Mouse (Mus musculus) neutrophil, adult 5-6 weeks (primary cell): Measurements from ENCODE around the gene Dnah7c. TPM values are rescaled to one million over a fixed set of nuclear protein-coding genes. Genes with fewer than 3 reads are reported as not detected.
"Not testable (repeated sequence)": the region's sequence is repeated elsewhere in the genome, so short reads cannot be mapped to it uniquely, and the experiment has no call there.

Source experiments
- ATAC-seq: fragments of 151-379, 151-347 bp; 2 replicates; pipeline ENCODE4 v1.8.0; 2017; ENCODE audit warnings: mild to moderate bottlenecking, moderate TSS enrichment; ENCODE audit not compliant: insufficient number of reproducible peaks, poor library complexity, low FRiP score, severe bottlenecking; ENCODE audit errors: extremely low read depth
- total RNA-seq: library from RNA; stranded (forward); fragments of 200-1000 nt; gene quantifications from 2 replicates; pipeline ENCODE4 v1.2.3, GENCODE M21; 2017

Dnah7c gene
- total RNA-seq, 1 experiment from 2014 or later, result not detected

- ATAC-seq, result not testable (repeated sequence)
Measured at GRCm38 (mm10) chr1:46724810-46725209, 299.4 kb downstream of the Dnah7c start.

GRCm38 (mm10) chr1:46725266-46725665, 299.9 kb downstream of the Dnah7c start:
- ATAC-seq, result no peak

GRCm38 (mm10) chr1:46725719-46726118, 300.3 kb downstream of the Dnah7c start:
- ATAC-seq, result not testable (repeated sequence)

- not testable (repeated sequence) for ATAC-seq
Measured at GRCm38 (mm10) chr1:46729731-46730130, 304.3 kb downstream of the Dnah7c start.

DNA sequence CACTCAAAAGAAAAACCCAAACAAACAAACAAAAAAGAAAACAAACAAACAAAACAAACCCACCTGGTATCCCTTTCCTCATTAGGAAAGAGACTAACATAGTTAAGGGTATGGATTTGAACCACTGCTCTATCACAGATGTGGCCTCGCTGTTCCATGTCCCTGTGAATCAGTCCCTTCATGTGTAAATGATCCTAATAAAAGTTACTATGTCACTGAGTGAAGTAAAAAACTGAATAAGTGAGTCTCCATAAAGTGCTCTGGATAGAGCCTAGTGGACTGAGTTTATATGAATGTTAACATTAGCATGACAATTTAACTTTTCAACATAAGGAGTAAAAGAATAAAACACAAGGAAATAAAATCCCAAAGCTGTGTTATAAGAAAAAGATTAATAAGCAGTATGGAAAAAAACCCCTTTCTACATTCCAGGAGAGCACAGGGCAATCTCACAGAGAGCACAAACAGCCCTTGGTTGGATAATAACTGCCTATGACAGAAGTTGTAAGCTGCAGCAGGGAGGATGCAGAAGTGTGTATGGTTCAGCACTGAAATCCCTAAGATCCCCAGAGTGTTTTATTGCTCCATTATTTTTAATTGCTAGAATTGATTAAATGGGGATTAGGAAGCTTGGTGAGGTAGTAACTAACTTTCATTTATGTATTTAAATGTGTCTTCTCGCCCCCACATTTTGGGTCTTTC, 308.2 kb downstream of the Dnah7c start:
- not testable (repeated sequence) for ATAC-seq

- not testable (repeated sequence) for ATAC-seq
Measured at GRCm38 (mm10) chr1:46734455-46734854, 309.1 kb downstream of the Dnah7c start.

DNA sequence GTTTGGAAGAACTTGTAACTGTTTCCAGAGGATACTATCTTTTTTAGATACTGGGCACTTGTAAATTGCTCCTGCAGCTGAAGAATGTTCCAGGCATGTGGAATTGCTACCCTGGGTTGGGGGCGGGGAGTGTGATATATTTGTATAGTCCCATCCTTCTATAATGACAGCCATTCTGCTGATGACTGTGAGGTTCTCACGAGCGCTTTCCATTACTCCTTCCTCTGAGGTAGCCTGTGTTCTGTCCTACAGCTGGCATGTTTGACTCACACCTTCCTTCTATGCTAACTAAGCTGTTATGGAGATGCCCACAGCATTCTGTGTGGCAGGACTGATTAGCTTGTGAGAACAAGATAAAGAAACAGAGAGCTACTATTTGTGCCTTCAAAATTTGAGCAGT, 339.2 kb downstream of the Dnah7c start:
- not testable (repeated sequence) for ATAC-seq

DNA sequence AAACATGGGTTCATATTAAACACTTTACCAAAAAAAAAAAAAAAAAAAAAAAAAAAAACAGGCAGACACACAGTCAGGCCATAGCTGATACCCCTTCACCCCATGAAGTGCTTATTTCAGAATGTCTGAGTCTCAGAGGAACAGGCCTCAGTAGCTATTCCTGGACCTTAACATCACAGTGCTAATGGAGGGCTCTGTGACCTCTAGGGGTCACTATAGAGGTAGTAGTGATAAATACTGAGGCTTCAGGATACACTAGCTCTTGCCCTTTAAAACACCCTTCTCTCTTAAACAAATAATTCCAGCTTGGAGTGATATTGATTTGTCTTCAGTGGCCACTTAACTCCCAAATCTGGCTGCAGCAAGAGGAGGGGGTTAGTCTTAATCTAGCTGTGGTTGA, 343.9 kb downstream of the Dnah7c start:
- ATAC-seq, result not testable (repeated sequence)

DNA sequence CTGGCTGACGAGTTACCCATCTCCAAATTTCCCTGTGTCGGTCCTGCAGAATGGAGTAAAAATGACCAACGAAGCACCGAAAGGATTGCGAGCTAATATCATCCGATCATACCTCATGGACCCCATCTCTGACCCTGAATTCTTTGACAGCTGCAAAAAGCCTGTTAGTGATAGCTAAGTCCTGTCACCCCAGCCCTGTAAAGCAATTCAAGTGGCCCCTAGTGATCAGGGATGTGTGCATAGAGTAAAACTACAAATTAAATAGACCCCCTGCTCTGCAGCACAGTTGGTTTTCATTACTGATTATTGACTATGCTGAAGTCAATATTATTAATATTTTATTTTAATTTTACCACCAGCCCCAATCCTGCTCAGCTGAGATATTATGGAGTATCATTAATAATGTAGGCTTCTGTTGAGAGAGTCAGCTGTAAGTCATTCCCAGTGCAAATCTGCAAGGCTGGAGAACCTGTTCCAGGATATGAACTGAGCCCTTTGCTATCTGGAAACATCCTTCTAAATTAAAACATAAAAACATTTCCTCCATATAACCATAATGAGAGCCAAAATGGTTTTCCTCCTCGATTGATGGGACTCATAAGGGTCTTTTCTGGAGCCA, 344.8 kb downstream of the Dnah7c start:
- ATAC-seq, result not testable (repeated sequence)

GRCm38 (mm10) chr1:46782227-46782626, 356.8 kb downstream of the Dnah7c start:
- not testable (repeated sequence) for ATAC-seq

DNA sequence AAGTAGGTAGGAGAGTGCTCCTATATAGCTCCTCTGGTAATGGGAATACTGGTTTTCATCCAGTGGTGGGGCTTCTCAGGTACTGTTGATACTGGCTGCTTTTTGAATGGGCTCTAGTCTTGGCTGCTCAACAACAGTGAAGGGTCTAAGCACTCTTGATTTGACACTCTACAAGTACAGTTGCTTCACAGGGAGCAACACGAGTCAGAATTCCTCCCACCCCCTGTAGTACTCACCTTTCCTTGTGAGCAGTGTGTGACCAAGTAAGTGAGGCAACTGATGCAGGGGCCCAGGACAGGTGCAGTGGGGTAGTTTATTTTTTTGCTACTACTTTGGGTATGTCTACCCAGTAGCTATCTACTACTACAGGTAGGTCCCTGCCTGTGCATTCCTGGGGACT, 379.7 kb downstream of the Dnah7c start:
- ATAC-seq, result no peak

DNA sequence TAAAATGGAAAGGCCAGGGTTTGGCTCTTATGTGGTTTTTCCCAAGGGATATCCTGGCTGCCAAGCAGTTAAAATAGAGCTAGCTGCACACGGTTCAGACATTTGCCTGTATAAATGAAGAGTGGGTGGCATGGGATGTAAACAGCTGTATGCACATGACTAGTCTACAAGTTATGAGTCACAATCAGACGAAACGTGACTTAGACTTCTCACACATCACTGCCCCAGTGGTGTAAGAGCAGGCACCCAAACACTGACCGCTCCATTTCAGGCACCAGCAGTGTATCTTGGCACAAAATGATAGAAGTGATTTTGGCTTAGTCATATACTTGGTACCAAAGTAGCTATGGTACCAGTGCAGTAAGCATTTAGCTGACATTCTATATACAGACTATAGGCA, 383.2 kb downstream of the Dnah7c start:
- ATAC-seq, result not testable (repeated sequence)

DNA sequence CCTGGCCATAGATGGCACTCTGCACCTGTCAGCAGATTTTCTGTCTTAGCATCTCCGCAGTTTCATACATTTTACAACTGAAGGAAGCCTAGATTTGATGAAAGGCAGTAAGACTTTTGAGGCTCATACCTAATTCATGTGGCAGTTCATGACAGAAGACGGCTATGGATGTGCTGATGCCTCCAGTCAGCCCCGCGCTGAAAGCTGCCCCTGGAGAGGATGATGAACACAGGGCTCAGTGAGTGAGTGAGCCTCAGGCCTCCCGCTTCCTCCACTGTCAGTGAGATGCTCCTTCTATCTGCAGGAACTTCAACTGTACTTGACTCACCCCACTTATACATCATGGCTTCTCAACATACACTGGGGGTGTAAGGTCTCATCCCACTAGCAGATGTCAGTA, 392.5 kb downstream of the Dnah7c start:
- no peak for ATAC-seq

DNA sequence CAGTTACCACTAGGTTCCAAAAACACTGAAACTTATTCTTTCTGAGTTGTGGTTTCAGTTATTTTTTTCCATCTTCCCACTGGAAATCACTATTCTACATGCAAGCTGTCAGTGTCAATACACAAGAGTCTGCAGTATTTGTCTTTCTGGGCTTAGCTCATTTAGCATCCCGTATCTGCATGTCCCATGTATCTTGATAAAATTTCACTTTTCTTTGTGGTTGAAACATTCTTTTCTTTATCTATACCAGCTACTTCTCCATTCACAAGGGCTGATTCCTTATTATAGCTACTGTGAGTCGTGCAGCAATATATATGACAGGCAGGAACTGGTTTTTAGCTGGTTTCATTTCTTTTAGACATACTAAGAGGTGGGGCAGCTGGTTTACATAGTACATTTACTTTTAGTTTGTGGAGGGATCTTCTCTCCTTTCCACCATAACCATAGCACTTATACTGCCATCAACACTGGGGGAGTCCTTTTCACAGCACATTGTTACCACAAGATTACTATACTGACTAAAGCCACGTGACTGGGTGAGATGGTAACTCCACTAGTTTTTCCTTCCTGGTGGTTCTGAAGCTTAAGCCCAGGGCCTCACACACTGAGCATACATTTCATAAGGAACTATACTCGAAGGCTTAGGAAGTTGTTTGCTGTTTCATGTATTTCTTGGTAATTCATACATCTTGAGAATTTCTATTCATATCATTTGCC, 397.0 kb downstream of the Dnah7c start:
- ATAC-seq, result no peak

- ATAC-seq, result no peak
Measured at GRCm38 (mm10) chr1:46830066-46830843, 404.9 kb downstream of the Dnah7c start.

- ATAC-seq, result peak; percentile 23; the same call in 1 of the 2 replicates
Measured at GRCm38 (mm10) chr1:46831927-46832326, 406.5 kb downstream of the Dnah7c start.

DNA sequence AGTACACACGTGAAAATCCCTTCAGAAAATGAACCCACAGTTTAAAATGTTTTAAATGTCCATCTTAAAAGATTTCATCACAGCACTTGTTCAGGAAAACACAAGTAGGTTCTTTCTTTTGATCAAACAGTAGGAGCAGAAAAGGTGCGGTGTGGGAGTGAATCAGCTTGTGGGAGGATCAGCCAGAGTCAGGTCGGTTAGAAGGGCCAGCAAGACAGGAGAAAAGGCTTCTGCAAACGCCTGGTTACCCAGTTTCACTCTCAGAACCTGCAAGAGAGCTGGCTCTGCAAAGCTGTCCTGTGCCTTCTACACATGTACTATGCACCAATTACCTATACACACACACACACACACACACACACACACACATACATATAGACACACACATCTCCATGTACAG, 418.0 kb downstream of the Dnah7c start:
- ATAC-seq, result no peak

GRCm38 (mm10) chr1:46844281-46844680, 418.9 kb downstream of the Dnah7c start:
- no peak for ATAC-seq

- ATAC-seq, result no peak
Measured at GRCm38 (mm10) chr1:46845221-46845620, 419.8 kb downstream of the Dnah7c start.
